Mouse (Mus musculus) MEL (cell line): Measurements from ENCODE around the gene Grhl3. TPM values are rescaled to one million over a fixed set of nuclear protein-coding genes. Genes with fewer than 3 reads are reported as not detected.

Experiments used
- DNase-seq: peaks from one replicate; pipeline ENCODE4 v3.0.0; 2011; ENCODE audit warnings: low read depth, low spot score
- H3K27ac ChIP-seq: 2 replicates; pipeline ENCODE4 v1.5.1; 2012; ENCODE audit warnings: low read depth, mild to moderate bottlenecking, control low read depth, low read length, moderate library complexity; ENCODE audit not compliant: control insufficient read depth
- H3K27me3 ChIP-seq, 2 experiments: fragments of 150-350 bp in 1 of 2; sonication (generic) in 1 of 2; 2 replicates each; pipeline ENCODE4 v1.6.1; 2012; ENCODE audit warnings: low read length in 2 of 2, mild to moderate bottlenecking in 2 of 2, improper control_type of control experiment in 1 of 2, moderate library complexity in 1 of 2; ENCODE audit not compliant: insufficient read depth in 2 of 2, control insufficient read depth in 1 of 2
- H3K36me3 ChIP-seq, 2 experiments: 2 replicates each; pipeline ENCODE4 v1.6.1; 2012 to 2014; ENCODE audit warnings: low read length in 2 of 2, improper control_type of control experiment in 1 of 2, inconsistent platforms in 1 of 2, mild to moderate bottlenecking in 1 of 2; ENCODE audit not compliant: insufficient read depth in 2 of 2, control insufficient read depth in 1 of 2
- H3K4me1 ChIP-seq, 2 experiments: fragments of 150-350 bp in 1 of 2; sonication (generic) in 1 of 2; 2 replicates each; pipeline ENCODE4 v1.6.1; 2012; ENCODE audit warnings: low read length in 2 of 2, improper control_type of control experiment in 1 of 2, mild to moderate bottlenecking in 1 of 2; ENCODE audit not compliant: insufficient read depth in 2 of 2, control insufficient read depth in 1 of 2
- H3K4me3 ChIP-seq, 2 experiments: fragments of 150-350 bp in 1 of 2; sonication (generic) in 1 of 2; 2 replicates each; pipeline ENCODE4 v1.5.1; 2012; ENCODE audit warnings: low read depth in 2 of 2, low read length in 2 of 2, mild to moderate bottlenecking in 2 of 2, moderate library complexity in 2 of 2, control low read depth in 1 of 2, improper control_type of control experiment in 1 of 2; ENCODE audit not compliant: control insufficient read depth in 1 of 2, insufficient read depth in 1 of 2
- H3K79me2 ChIP-seq: 2 replicates; pipeline ENCODE4 v1.6.1; 2012; ENCODE audit warnings: mild to moderate bottlenecking, low read length, moderate library complexity; ENCODE audit not compliant: control insufficient read depth, poor library complexity, insufficient read depth
- H3K9ac ChIP-seq: 2 replicates; pipeline ENCODE4 v1.6.1; 2012; ENCODE audit warnings: low read depth, mild to moderate bottlenecking, control low read depth, low read length, moderate library complexity; ENCODE audit not compliant: control insufficient read depth, poor library complexity, severe bottlenecking
- H3K9me3 ChIP-seq: fragments of 150-350 bp; sonication (generic); replicated peaks from 2 replicates; pipeline ENCODE4 v1.6.1; 2012; ENCODE audit warnings: mild to moderate bottlenecking, low read length, improper control_type of control experiment, moderate library complexity; ENCODE audit not compliant: insufficient read depth
- CHD1 ChIP-seq: IDR thresholded peaks from 2 replicates; pipeline ENCODE4 v1.6.1; 2012; ENCODE audit warnings: low read depth, mild to moderate bottlenecking, inconsistent platforms, low read length, improper control_type of control experiment
- CHD2 ChIP-seq: IDR thresholded peaks from 2 replicates; pipeline ENCODE4 v1.6.1; 2011; ENCODE audit warnings: low read length, improper control_type of control experiment
- CTCF ChIP-seq, 3 experiments: IDR thresholded peaks in 2 of 3; conservative IDR thresholded peaks in 1 of 3; 2 replicates each; pipeline ENCODE4 v1.5.1; 2011 to 2012; ENCODE audit warnings: low read length in 3 of 3, low read depth in 2 of 3, mild to moderate bottlenecking in 2 of 3, improper control_type of control experiment in 1 of 3, inconsistent platforms in 1 of 3, mixed read lengths in 1 of 3, moderate library complexity in 1 of 3; ENCODE audit not compliant: control insufficient read depth in 1 of 3, insufficient read depth in 1 of 3, poor library complexity in 1 of 3, severe bottlenecking in 1 of 3
- ELF1 ChIP-seq: IDR thresholded peaks from 2 replicates; pipeline ENCODE4 v1.6.1; 2014; ENCODE audit warnings: low read depth, mild to moderate bottlenecking, inconsistent platforms, low read length, improper control_type of control experiment, moderate library complexity
- EP300 ChIP-seq, 2 experiments: IDR thresholded peaks; 2 replicates each; pipeline ENCODE4 v1.6.1; 2011; ENCODE audit warnings: improper control_type of control experiment in 2 of 2, low read length in 2 of 2, low read depth in 1 of 2, mild to moderate bottlenecking in 1 of 2
- GABPA ChIP-seq: IDR thresholded peaks from 2 replicates; pipeline ENCODE4 v1.6.1; 2012; ENCODE audit warnings: low read depth, mild to moderate bottlenecking, inconsistent platforms, low read length, improper control_type of control experiment, moderate library complexity
- GATA1 ChIP-seq: IDR thresholded peaks from 2 replicates; pipeline ENCODE4 v1.6.1; 2011; ENCODE audit warnings: low read depth, low read length, improper control_type of control experiment
- HCFC1 ChIP-seq: IDR thresholded peaks from 2 replicates; pipeline ENCODE4 v1.6.1; 2012; ENCODE audit warnings: low read depth, mild to moderate bottlenecking, inconsistent platforms, low read length, improper control_type of control experiment, moderate library complexity
- JUND ChIP-seq: IDR thresholded peaks from 2 replicates; pipeline ENCODE4 v1.6.1; 2011; ENCODE audit warnings: low read depth, mild to moderate bottlenecking, improper control_type of control experiment, low read length
- MAX ChIP-seq: IDR thresholded peaks from 2 replicates; pipeline ENCODE4 v1.6.1; 2011; ENCODE audit warnings: low read length, improper control_type of control experiment
- MEF2A ChIP-seq: IDR thresholded peaks from 2 replicates; pipeline ENCODE4 v1.6.1; 2014; ENCODE audit warnings: low read depth, mild to moderate bottlenecking, inconsistent platforms, low read length, improper control_type of control experiment; ENCODE audit not compliant: poor library complexity, insufficient replicate concordance, severe bottlenecking; ENCODE audit errors: extremely low read depth
- MYB ChIP-seq: IDR thresholded peaks from 2 replicates; pipeline ENCODE4 v1.6.1; 2011; ENCODE audit warnings: mild to moderate bottlenecking, low read depth, low read length, improper control_type of control experiment
- MYC ChIP-seq: IDR thresholded peaks from 2 replicates; pipeline ENCODE4 v1.6.1; 2011; ENCODE audit warnings: low read depth, mild to moderate bottlenecking, low read length, improper control_type of control experiment, moderate library complexity
- NELFE ChIP-seq: IDR thresholded peaks from 2 replicates; pipeline ENCODE4 v1.6.1; 2011; ENCODE audit warnings: low read depth, low read length, improper control_type of control experiment
- POLR2A ChIP-seq, 2 experiments: IDR thresholded peaks; 2 replicates each; pipeline ENCODE4 v1.6.1; 2011 to 2012; ENCODE audit warnings: low read length in 2 of 2, mild to moderate bottlenecking in 2 of 2, control low read depth in 1 of 2, improper control_type of control experiment in 1 of 2, low read depth in 1 of 2, moderate library complexity in 1 of 2; ENCODE audit not compliant: control insufficient read depth in 1 of 2, insufficient read depth in 1 of 2, poor library complexity in 1 of 2
- POLR2AphosphoS2 ChIP-seq: IDR thresholded peaks from 2 replicates; pipeline ENCODE4 v1.6.1; 2011; ENCODE audit warnings: low read length, improper control_type of control experiment
- POLR2AphosphoS5 ChIP-seq: IDR thresholded peaks from 2 replicates; pipeline ENCODE4 v1.6.1; 2012; ENCODE audit warnings: low read depth, borderline replicate concordance, mild to moderate bottlenecking, inconsistent platforms, low read length, moderate library complexity, mixed read lengths
- RAD21 ChIP-seq: IDR thresholded peaks from 2 replicates; pipeline ENCODE4 v1.6.1; 2011; ENCODE audit warnings: mild to moderate bottlenecking, low read depth, low read length, improper control_type of control experiment
- SMC3 ChIP-seq: IDR thresholded peaks from 2 replicates; pipeline ENCODE4 v1.6.1; 2011; ENCODE audit warnings: low read depth, low read length, improper control_type of control experiment
- TAL1 ChIP-seq: IDR thresholded peaks from 2 replicates; pipeline ENCODE4 v1.6.1; 2012; ENCODE audit warnings: mild to moderate bottlenecking, inconsistent platforms, low read length, moderate library complexity, mixed read lengths
- TBP ChIP-seq: IDR thresholded peaks from 2 replicates; pipeline ENCODE4 v1.8.0; 2011; ENCODE audit warnings: low read depth, low read length, improper control_type of control experiment
- TCF12 ChIP-seq: IDR thresholded peaks from 2 replicates; pipeline ENCODE4 v1.6.1; 2014; ENCODE audit warnings: low read depth, mild to moderate bottlenecking, inconsistent platforms, low read length, improper control_type of control experiment, moderate library complexity
- UBTF ChIP-seq: IDR thresholded peaks from 2 replicates; pipeline ENCODE4 v1.6.1; 2012; ENCODE audit warnings: low read depth, mild to moderate bottlenecking, inconsistent platforms, low read length, improper control_type of control experiment, moderate library complexity, borderline replicate concordance; ENCODE audit not compliant: insufficient read depth
- USF2 ChIP-seq, 2 experiments: IDR thresholded peaks; 2 replicates each; pipeline ENCODE4 v1.6.1; 2011 to 2012; ENCODE audit warnings: improper control_type of control experiment in 2 of 2, low read length in 2 of 2, borderline replicate concordance in 1 of 2, inconsistent platforms in 1 of 2, low read depth in 1 of 2, mild to moderate bottlenecking in 1 of 2; ENCODE audit not compliant: insufficient read depth in 1 of 2
- ZC3H11A ChIP-seq: IDR thresholded peaks from 2 replicates; pipeline ENCODE4 v1.6.1; 2012; ENCODE audit warnings: low read depth, mild to moderate bottlenecking, inconsistent platforms, low read length, improper control_type of control experiment
- ZKSCAN1 ChIP-seq: IDR thresholded peaks from 2 replicates; pipeline ENCODE4 v1.6.1; 2012; ENCODE audit warnings: low read depth, mild to moderate bottlenecking, inconsistent platforms, low read length, improper control_type of control experiment, moderate library complexity
- ZMIZ1 ChIP-seq: IDR thresholded peaks from 2 replicates; pipeline ENCODE4 v1.6.1; 2012; ENCODE audit warnings: low read depth, mild to moderate bottlenecking, inconsistent platforms, low read length, improper control_type of control experiment, moderate library complexity
- ZNF384 ChIP-seq: IDR thresholded peaks from 2 replicates; pipeline ENCODE4 v1.6.1; 2012; ENCODE audit warnings: low read depth, mild to moderate bottlenecking, inconsistent platforms, low read length, improper control_type of control experiment
- polyA plus RNA-seq, 2 experiments: library from polyadenylated mRNA; stranded (reverse) in 1 of 2; unstranded in 1 of 2; fragments of >175 nt in 1 of 2; fragments of >200 nt in 1 of 2; gene quantifications; 2 replicates each; pipeline versions ENCODE4 v1.2.1 to v1.2.4; 2012; ENCODE audit warnings: low replicate concordance in 2 of 2, low read depth in 1 of 2; ENCODE audit not compliant: insufficient read length in 2 of 2, insufficient read depth in 1 of 2, missing spikeins in 1 of 2
- total RNA-seq: library from RNA; depleted of rRNA; stranded (reverse); fragments of 300-350 nt; gene quantifications from 2 replicates; pipeline ENCODE4 v1.2.3, GENCODE M21; 2012

The Grhl3 gene
- total and polyA plus RNA-seq, 3 experiments, result not detected

GRCm38 (mm10) chr4:135533001-135533400, 40.4 kb downstream of the Grhl3 start:
- Histone ChIP-seq H3K27me3 (no peaks in the 10 kb centered on the region; a peak in 2 of 4 replicates), H3K9me3 (no peaks in the 10 kb centered on the region), H3K27ac (no peak overlapping the region), H3K9ac (no peak overlapping the region), H3K4me3 (no peak overlapping the region), H3K36me3 (no peaks in the 10 kb centered on the region), H3K4me1 (no peaks in the 10 kb centered on the region; a peak in 1 of 4 replicates), H3K79me2 (no peaks in the 10 kb centered on the region)
- DNase-seq, result no peak
- TF ChIP-seq MAX, result no peak
- no peak for TF ChIP-seq SMC3
- no peak for TF ChIP-seq UBTF
- TF ChIP-seq HCFC1, result no peak
- TF ChIP-seq GABPA, result no peak
- TF ChIP-seq ZC3H11A, result no peak
- no peak for TF ChIP-seq EP300 (IDR thresholded peaks at IDR 0.05; ENCODE audit: low read depth in 1 of 2, low read length in 2 of 2)
- no peak for TF ChIP-seq ZKSCAN1
- TF ChIP-seq USF2 (IDR thresholded peaks at IDR 0.05; ENCODE audit: borderline replicate concordance in 1 of 2, insufficient read depth in 1 of 2, low read depth in 1 of 2, low read length in 2 of 2), result no peak
- no peak for TF ChIP-seq RAD21
- no peak for TF ChIP-seq TCF12
- TF ChIP-seq POLR2AphosphoS2, result no peak
- TF ChIP-seq NELFE, result no peak
- TF ChIP-seq POLR2AphosphoS5, result no peak
- TF ChIP-seq ZNF384, result no peak
- no peak for TF ChIP-seq TBP
- no peak for TF ChIP-seq MYB
- no peak for TF ChIP-seq ZMIZ1

- H3K36me3 ChIP-seq, result no peaks in the 10 kb centered on the region
- H3K27me3 ChIP-seq, result peaks cover 0 to 1% of the 10 kb centered on the region in 2 experiments; a peak in 1 of 4 replicates
- H3K9me3 ChIP-seq, result no peaks in the 10 kb centered on the region
- H3K27ac ChIP-seq, result no peak overlapping the region
- H3K9ac ChIP-seq, result no peak overlapping the region
- no peak for TF ChIP-seq JUND
- no peak for TF ChIP-seq NELFE
- TF ChIP-seq CTCF (IDR thresholded peaks at IDR 0.05 in 2 of 3, conservative IDR thresholded peaks at IDR 0.05 in 1 of 3; ENCODE audit: control insufficient read depth in 1 of 3, insufficient read depth in 1 of 3, low read depth in 2 of 3, low read length in 3 of 3, poor library complexity in 1 of 3, severe bottlenecking in 1 of 3), result no peak
- no peak for TF ChIP-seq HCFC1
- TF ChIP-seq ZNF384, result no peak
- no peak for TF ChIP-seq MYB
- no peak for TF ChIP-seq GABPA
- no peak for TF ChIP-seq TAL1
- no peak for TF ChIP-seq POLR2A (IDR thresholded peaks at IDR 0.05; ENCODE audit: control insufficient read depth in 1 of 2, insufficient read depth in 1 of 2, low read depth in 1 of 2, low read length in 2 of 2, poor library complexity in 1 of 2)
- TF ChIP-seq USF2 (IDR thresholded peaks at IDR 0.05; ENCODE audit: borderline replicate concordance in 1 of 2, insufficient read depth in 1 of 2, low read depth in 1 of 2, low read length in 2 of 2), result no peak
- no peak for TF ChIP-seq TBP
- no peak for TF ChIP-seq ELF1
- TF ChIP-seq GATA1, result no peak
- no peak for TF ChIP-seq CHD1
- TF ChIP-seq MAX, result no peak
- no peak for TF ChIP-seq MYC
- TF ChIP-seq CHD2, result no peak
- no peak for TF ChIP-seq SMC3
- no peak for TF ChIP-seq MEF2A
- H3K79me2 ChIP-seq, result no peaks in the 10 kb centered on the region
- DNase-seq, result no peak
- H3K4me3 ChIP-seq, result no peak overlapping the region
- no peaks in the 10 kb centered on the region for H3K4me1 ChIP-seq
These were observed 41.4 kb downstream of the Grhl3 start for GRCm38 (mm10) chr4:135531771-135532613.
